Mouse (Mus musculus) bone marrow macrophage, adult 2 months (primary cell): Measurements from ENCODE around the gene Ccdc105. TPM values are rescaled to one million over a fixed set of nuclear protein-coding genes. Genes with fewer than 3 reads are reported as not detected.

Experiments used
- H3K27ac ChIP-seq: 2 replicates; pipeline ENCODE4 v1.5.1; 2012; ENCODE audit warnings: low read depth, low read length; ENCODE audit not compliant: insufficient read depth
- H3K4me1 ChIP-seq: 2 replicates; pipeline ENCODE4 v1.6.1; 2012; ENCODE audit warnings: low read length; ENCODE audit not compliant: control insufficient read depth, insufficient read depth
- H3K4me3 ChIP-seq: 2 replicates; pipeline ENCODE4 v1.5.1; 2012; ENCODE audit warnings: mild to moderate bottlenecking, low read length, moderate library complexity; ENCODE audit not compliant: insufficient read depth
- CTCF ChIP-seq: IDR thresholded peaks from 2 replicates; pipeline ENCODE4 v1.5.1; 2012; ENCODE audit warnings: low read depth, mild to moderate bottlenecking, low read length, moderate library complexity
- POLR2A ChIP-seq: IDR thresholded peaks from 2 replicates; pipeline ENCODE4 v1.6.1; 2012; ENCODE audit warnings: mild to moderate bottlenecking, low read depth, low read length, borderline replicate concordance
- polyA plus RNA-seq: library from polyadenylated mRNA; stranded (reverse); fragments of >200 nt; gene quantifications from 2 replicates; pipeline ENCODE4 v1.2.4, GENCODE M21; 2012; ENCODE audit not compliant: missing spikeins, insufficient read depth, insufficient read length

The Ccdc105 gene
- polyA plus RNA-seq: not detected in 2 replicates

- TF ChIP-seq POLR2A: no peak
- H3K27ac ChIP-seq: no peak within 1 kb of the TSS
- no peaks in the 10 kb centered on the region for H3K4me1 ChIP-seq
- H3K4me3 ChIP-seq: peak within 1 kb of the TSS; percentile 32
Observed at GRCm38 (mm10) chr10:78752452-78753191, at the start of gene Ccdc105. Gene Ccdc105 (minus strand): TSS chr10:78753065.

DNA sequence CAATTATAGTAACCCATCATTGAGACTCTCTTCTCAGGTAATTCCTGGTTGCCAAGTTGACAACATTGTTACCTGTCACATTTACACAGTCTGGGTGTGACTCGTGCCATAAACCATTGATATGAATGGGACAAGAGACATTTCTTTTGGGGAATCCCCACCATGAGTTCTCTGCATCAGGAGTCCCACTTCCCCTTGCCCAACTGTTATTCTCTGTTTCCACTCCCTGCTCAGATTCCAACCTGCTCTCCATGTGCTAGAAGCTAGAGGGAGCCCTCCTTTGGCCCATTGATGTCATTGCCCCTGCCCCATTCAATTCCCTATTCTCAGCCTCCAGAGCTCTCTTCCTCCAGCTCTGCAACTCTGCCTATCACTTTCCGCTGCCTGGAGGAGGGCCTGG, 48.6 kb upstream of the Ccdc105 start:
- TF ChIP-seq CTCF (no peak), POLR2A (no peak)
- no peak overlapping the region for H3K27ac ChIP-seq
- no peaks in the 10 kb centered on the region for H3K4me1 ChIP-seq
- no peak overlapping the region for H3K4me3 ChIP-seq

- Histone ChIP-seq H3K4me1 (no peaks in the 10 kb centered on the region), H3K4me3 (no peak overlapping the region), H3K27ac (no peak overlapping the region)
- TF ChIP-seq CTCF (no peak), POLR2A (no peak)
Observed at GRCm38 (mm10) chr10:78790561-78790960, 37.7 kb upstream of the Ccdc105 start.

- Histone ChIP-seq H3K4me1 (no peaks in the 10 kb centered on the region), H3K27ac (no peak overlapping the region), H3K4me3 (no peak overlapping the region)
- no peak for TF ChIP-seq POLR2A
- no peak for TF ChIP-seq CTCF
Observed at GRCm38 (mm10) chr10:78787566-78788087, 34.8 kb upstream of the Ccdc105 start.

GRCm38 (mm10) chr10:78779981-78780651, 27.3 kb upstream of the Ccdc105 start, which contains the start of gene Slc1a6:
Gene Slc1a6 (plus strand): TSS chr10:78780496.
- Histone ChIP-seq H3K4me1 (no peaks in the 10 kb centered on the region), H3K4me3 (peak within 1 kb of the TSS; percentile 59), H3K27ac (no peak within 1 kb of the TSS)
- no peak for TF ChIP-seq POLR2A
- no peak for TF ChIP-seq CTCF

GRCm38 (mm10) chr10:78779527-78779926, 26.7 kb upstream of the Ccdc105 start:
- Histone ChIP-seq H3K4me3 (peak overlapping the region; percentile 59), H3K4me1 (no peaks in the 10 kb centered on the region), H3K27ac (no peak overlapping the region)
- TF ChIP-seq POLR2A: no peak
- TF ChIP-seq CTCF: no peak

- H3K27ac ChIP-seq: no peak overlapping the region
- no peak overlapping the region for H3K4me3 ChIP-seq
- TF ChIP-seq CTCF (no peak), POLR2A (no peak)
- no peaks in the 10 kb centered on the region for H3K4me1 ChIP-seq
Observed at GRCm38 (mm10) chr10:78775830-78776229, 23.0 kb upstream of the Ccdc105 start.

GRCm38 (mm10) chr10:78765570-78765969, 12.7 kb upstream of the Ccdc105 start:
- Histone ChIP-seq H3K4me1 (no peaks in the 10 kb centered on the region), H3K27ac (no peak overlapping the region), H3K4me3 (no peak overlapping the region)
- TF ChIP-seq CTCF (no peak), POLR2A (no peak)

DNA sequence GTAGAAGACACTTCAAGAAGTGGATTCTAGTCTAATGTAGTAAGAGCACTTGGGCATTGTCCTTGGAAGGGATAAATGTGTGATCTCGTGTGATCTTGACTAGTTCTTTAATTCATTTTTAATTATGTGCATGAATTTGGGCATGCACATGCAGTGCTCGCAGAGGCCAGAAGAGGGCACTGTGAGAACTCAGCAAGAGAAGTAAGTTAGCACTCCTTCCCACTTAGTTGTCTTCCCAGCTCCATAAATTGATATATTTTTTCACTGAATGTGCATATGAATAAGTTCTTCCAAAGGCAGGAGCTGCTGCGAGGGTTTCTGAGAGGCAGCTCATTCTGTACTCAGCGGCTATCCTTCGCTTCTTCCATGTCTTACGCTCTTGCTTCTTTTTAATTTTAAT, 3.2 kb upstream of the Ccdc105 start:
- Histone ChIP-seq H3K4me1 (no peaks in the 10 kb centered on the region), H3K27ac (no peak overlapping the region), H3K4me3 (no peak overlapping the region)
- TF ChIP-seq CTCF (peak; percentile 80), POLR2A (no peak)

DNA sequence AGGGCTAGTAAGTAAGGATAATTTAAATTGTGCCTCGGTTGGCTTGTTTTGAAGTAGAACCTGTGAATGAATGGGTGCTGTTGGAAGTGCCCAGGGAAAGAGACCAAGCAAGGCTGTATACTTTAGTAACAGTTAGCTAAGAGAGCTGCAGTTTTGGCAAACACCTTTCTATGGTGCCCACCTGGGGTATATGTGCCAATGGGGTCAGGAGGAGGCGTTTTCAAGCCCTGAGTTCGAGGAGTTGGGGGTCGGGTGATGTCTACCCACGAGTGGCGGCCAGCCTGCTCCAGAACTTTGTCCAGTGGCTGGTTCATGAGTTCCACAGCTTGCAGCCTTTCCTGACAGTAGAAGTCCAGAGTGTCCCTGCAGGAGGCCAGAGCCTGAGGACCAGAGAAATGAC, 3.9 kb downstream of the Ccdc105 start:
- H3K4me1 ChIP-seq: no peaks in the 10 kb centered on the region
- no peak overlapping the region for H3K27ac ChIP-seq
- TF ChIP-seq POLR2A (no peak), CTCF (no peak)
- H3K4me3 ChIP-seq: no peak overlapping the region
